Mouse (Mus musculus) liver, embryonic 14.5 days (tissue): ENCODE data around the gene Spcs2.

Experiments
- CTCF ChIP-seq: IDR thresholded peaks from 2 replicates; pipeline ENCODE4 v1.5.1; 2016; ENCODE audit warnings: antibody characterized with exemption, low read depth, control low read depth
- EP300 ChIP-seq: IDR thresholded peaks from 2 replicates; pipeline ENCODE4 v1.6.1; 2016; ENCODE audit warnings: antibody characterized with exemption, low read depth

DNA sequence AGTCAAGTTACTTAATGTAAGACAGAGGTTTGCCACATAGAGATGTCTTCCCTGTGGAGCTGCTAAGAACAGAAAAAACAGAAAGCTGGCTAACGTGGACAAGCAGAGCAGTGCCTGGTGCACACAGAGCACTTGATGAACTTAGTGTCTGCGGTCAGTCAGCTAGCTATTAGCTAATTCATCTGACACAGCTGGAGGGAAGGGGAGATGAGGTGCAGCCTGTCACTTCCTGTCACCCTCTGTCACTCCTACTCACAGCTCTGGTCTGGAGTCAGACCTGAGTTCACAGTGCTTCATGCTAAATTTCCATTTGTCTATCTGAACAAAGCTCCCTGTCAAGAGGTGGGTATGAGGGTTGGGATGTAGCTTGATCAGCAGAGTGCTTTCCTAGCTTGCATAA, 69.2 kb downstream of the Spcs2 start:
- TF ChIP-seq CTCF (no peak), EP300 (no peak)
